Mouse (Mus musculus): ENCODE data around the gene Cds1.

DNA sequence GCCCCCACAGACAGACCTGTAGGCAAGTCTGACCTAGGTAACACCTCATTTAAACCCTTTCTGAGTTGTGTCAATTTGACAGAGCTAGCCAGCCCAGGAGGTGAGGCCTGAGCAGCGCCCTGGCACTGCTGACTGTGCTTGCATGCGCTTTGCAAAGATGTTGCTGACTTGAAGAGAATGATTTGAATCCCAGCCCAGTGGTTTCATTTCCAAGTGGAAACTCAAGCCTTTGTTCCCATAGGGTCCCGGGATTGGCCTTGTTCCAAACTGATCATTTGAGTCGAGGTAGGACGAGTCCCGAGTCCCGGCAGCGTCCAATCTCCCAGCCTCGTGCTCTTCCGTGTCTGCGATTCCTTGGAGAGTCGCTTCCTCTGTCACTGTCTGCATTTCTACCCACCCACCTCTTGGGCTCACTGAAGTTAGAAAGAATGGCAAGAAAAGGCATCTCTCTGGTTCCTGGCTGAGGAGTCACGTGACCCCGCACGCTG lies 14.5 kb downstream of the Cds1 start:
- no peak for TF ChIP-seq CTCF (IDR thresholded peaks at IDR 0.05; ENCODE audit: extremely low read depth, insufficient read length, insufficient replicate concordance, low read depth, low read length)
- no peak for TF ChIP-seq POLR2A (IDR thresholded peaks at IDR 0.05; ENCODE audit: low read depth, low read length)

Data from small intestine, adult 2 months (tissue).